Mouse (Mus musculus): ENCODE data around the gene Scd3.

GRCm38 (mm10) chr19:44259484-44259883 lies 56.4 kb downstream of the Scd3 start:
- TF ChIP-seq CTCF (conservative IDR thresholded peaks at IDR 0.05; ENCODE audit: insufficient read depth, insufficient read length, low read depth, low read length) (no peak), POLR2A (IDR thresholded peaks at IDR 0.05; ENCODE audit: low read depth, low read length) (no peak)

Data from kidney, adult 2 months (tissue).